Comparison of ENCODE assay signal across 8 mouse cellular contexts in the genomic region with DNA sequence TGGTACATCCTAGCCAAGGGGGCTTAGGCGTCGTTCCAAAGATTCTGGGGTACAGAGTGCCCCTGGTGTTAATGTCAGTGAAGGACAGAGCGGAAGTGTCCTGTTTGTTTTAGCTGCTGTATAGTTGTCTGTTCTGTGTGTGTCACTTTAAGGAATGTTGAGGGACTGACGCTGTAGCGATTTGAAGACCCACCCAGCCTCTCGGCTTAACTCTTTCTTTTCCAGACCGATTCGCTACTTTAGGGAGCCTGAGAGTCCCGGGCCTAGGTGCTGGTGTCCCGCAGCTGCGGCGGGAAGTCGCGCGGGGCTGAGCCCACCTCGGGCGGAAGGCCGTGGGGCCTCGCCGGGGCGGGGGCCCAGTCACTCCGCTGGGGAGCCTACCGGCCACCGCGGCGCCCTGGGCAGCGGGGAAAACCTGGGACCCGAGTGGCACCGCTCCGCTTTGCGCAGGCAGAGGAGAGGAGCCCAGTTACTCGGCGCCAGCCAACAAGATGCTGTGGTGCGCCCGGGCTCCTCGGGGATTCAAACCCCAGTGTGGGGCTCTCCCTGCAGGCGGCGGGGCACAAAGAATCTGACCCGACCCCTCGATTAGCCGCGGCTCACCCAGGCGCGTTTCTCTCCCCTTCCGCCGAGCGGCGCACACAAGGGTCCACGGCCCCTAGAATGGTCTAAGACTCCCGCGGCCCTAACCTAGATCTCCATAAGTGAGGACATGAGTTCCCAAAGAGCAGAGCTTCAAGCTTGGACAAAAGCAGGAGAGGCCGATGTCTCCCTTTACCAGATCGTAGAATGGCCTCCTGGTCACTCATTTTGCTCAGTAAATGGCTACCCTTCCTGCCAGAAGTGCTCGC. TPM values are rescaled to one million over a fixed set of nuclear protein-coding genes. Genes with fewer than 3 reads are reported as not detected.
A peak's percentile ranks its signal among the peaks of the same experiment; 100 is the strongest.
DNase-seq lines count a peak whose midpoint lies in the region; ATAC-seq lines count a peak whose summit lies in the region.

No protein-coding gene starts in this region.

- H3K4me1 ChIP-seq in embryonic facial prominence, embryonic 13.5 days = peaks cover 22% of the 10 kb centered on the region
- peaks cover 16% of the 10 kb centered on the region for H3K4me1 ChIP-seq in heart, embryonic 10.5 days
- peaks cover 4% of the 10 kb centered on the region for H3K4me1 ChIP-seq in kidney, embryonic 14.5 days (ENCODE audit: control insufficient read depth, insufficient read depth, low read length)
- peaks cover 22% of the 10 kb centered on the region for H3K4me1 ChIP-seq in limb, embryonic 15.5 days
- H3K4me1 ChIP-seq in midbrain, embryonic 16.5 days (ENCODE audit: control insufficient read depth, insufficient read depth, low read length) = peaks cover 19% of the 10 kb centered on the region

- WGBS in embryonic facial prominence, embryonic 13.5 days = under 1% methylated on average over 54 of the region's 54 CpGs
- WGBS in heart, embryonic 10.5 days = under 1% methylated on average over 54 of the region's 54 CpGs
- under 1% methylated on average over 54 of the region's 54 CpGs for WGBS in kidney, embryonic 14.5 days
- under 1% methylated on average over 51 of the region's 54 CpGs for WGBS in limb, embryonic 15.5 days
- under 1% methylated on average over 54 of the region's 54 CpGs for WGBS in midbrain, embryonic 16.5 days

- no peaks in the 10 kb centered on the region for H3K27me3 ChIP-seq in embryonic facial prominence, embryonic 13.5 days
- no peaks in the 10 kb centered on the region for H3K27me3 ChIP-seq in heart, embryonic 10.5 days (ENCODE audit: insufficient read depth, poor library complexity, severe bottlenecking)
- H3K27me3 ChIP-seq in kidney, embryonic 14.5 days (ENCODE audit: control insufficient read depth, insufficient read depth, low read length) = no peaks in the 10 kb centered on the region
- H3K27me3 ChIP-seq in limb, embryonic 15.5 days = no peaks in the 10 kb centered on the region
- H3K27me3 ChIP-seq in midbrain, embryonic 16.5 days (ENCODE audit: control insufficient read depth, insufficient read depth, low read depth, low read length) = no peaks in the 10 kb centered on the region

- ATAC-seq in embryonic facial prominence, embryonic 13.5 days (ENCODE audit: insufficient number of reproducible peaks, insufficient read depth, low FRiP score, low TSS enrichment, low read depth) = peak; percentile 73
- ATAC-seq in kidney, embryonic 14.5 days (ENCODE audit: low FRiP score, low TSS enrichment) = peak; percentile 85
- peak; percentile 75 for ATAC-seq in limb, embryonic 15.5 days (ENCODE audit: insufficient number of reproducible peaks, low FRiP score, low TSS enrichment, low read depth)
- peak; percentile 88 for ATAC-seq in midbrain, embryonic 16.5 days

- peak; percentile 91 for DNase-seq in 3T3-L1 (ENCODE audit: low read depth, low spot score)
- DNase-seq in adrenal gland, postnatal 25 days = peak; percentile 62
- peak; percentile 89 for DNase-seq in heart, embryonic 10.5 days (ENCODE audit: low spot score)
- DNase-seq in spleen, postnatal 10 days (ENCODE audit: low spot score in 2 of 2) = peak; percentile 57 to 70

- no peaks in the 10 kb centered on the region for H3K9me3 ChIP-seq in embryonic facial prominence, embryonic 13.5 days
- no peaks in the 10 kb centered on the region for H3K9me3 ChIP-seq in heart, embryonic 10.5 days
- no peaks in the 10 kb centered on the region for H3K9me3 ChIP-seq in kidney, embryonic 14.5 days (ENCODE audit: control insufficient read depth, low read length)
- no peaks in the 10 kb centered on the region for H3K9me3 ChIP-seq in limb, embryonic 15.5 days
- no peaks in the 10 kb centered on the region for H3K9me3 ChIP-seq in midbrain, embryonic 16.5 days (replicated peaks; ENCODE audit: control insufficient read depth, low read length, poor library complexity, severe bottlenecking)

- H3K36me3 ChIP-seq in embryonic facial prominence, embryonic 13.5 days = no peaks in the 10 kb centered on the region
- H3K36me3 ChIP-seq in heart, embryonic 10.5 days = no peaks in the 10 kb centered on the region
- H3K36me3 ChIP-seq in kidney, embryonic 14.5 days (ENCODE audit: control insufficient read depth, insufficient read depth, low read length) = no peaks in the 10 kb centered on the region
- H3K36me3 ChIP-seq in limb, embryonic 15.5 days = no peaks in the 10 kb centered on the region
- H3K36me3 ChIP-seq in midbrain, embryonic 16.5 days (ENCODE audit: control insufficient read depth, insufficient read depth, low read length) = no peaks in the 10 kb centered on the region

- peak overlapping the region; percentile 68 for H3K4me2 ChIP-seq in embryonic facial prominence, embryonic 13.5 days
- peak overlapping the region; percentile 71 for H3K4me2 ChIP-seq in kidney, embryonic 14.5 days (replicated peaks; ENCODE audit: low read depth, low read length)
- peak overlapping the region; percentile 58 for H3K4me2 ChIP-seq in limb, embryonic 15.5 days
- H3K4me2 ChIP-seq in midbrain, embryonic 16.5 days (ENCODE audit: low read length) = peak overlapping the region; percentile 74

- H3K9ac ChIP-seq in embryonic facial prominence, embryonic 13.5 days = peak overlapping the region; percentile 98
- peak overlapping the region; percentile 94 for H3K9ac ChIP-seq in kidney, embryonic 14.5 days (ENCODE audit: low read depth, low read length)
- H3K9ac ChIP-seq in limb, embryonic 15.5 days = peak overlapping the region; percentile 96
- peak overlapping the region; percentile 96 for H3K9ac ChIP-seq in midbrain, embryonic 16.5 days (ENCODE audit: low read depth, low read length)

- peak overlapping the region; percentile 81 for H3K4me3 ChIP-seq in embryonic facial prominence, embryonic 13.5 days
- H3K4me3 ChIP-seq in heart, embryonic 10.5 days = peak overlapping the region; percentile 82
- H3K4me3 ChIP-seq in kidney, embryonic 14.5 days (ENCODE audit: low read length) = peak overlapping the region; percentile 72
- peak overlapping the region; percentile 79 for H3K4me3 ChIP-seq in limb, embryonic 15.5 days
- peak overlapping the region; percentile 89 for H3K4me3 ChIP-seq in midbrain, embryonic 16.5 days (ENCODE audit: low read depth, low read length)

- H3K27ac ChIP-seq in embryonic facial prominence, embryonic 13.5 days = peak overlapping the region; percentile 98
- peak overlapping the region; percentile 98 for H3K27ac ChIP-seq in heart, embryonic 10.5 days
- peak overlapping the region; percentile 97 for H3K27ac ChIP-seq in kidney, embryonic 14.5 days (ENCODE audit: low read depth, low read length)
- H3K27ac ChIP-seq in limb, embryonic 15.5 days = peak overlapping the region; percentile 97
- peak overlapping the region; percentile 95 for H3K27ac ChIP-seq in midbrain, embryonic 16.5 days (ENCODE audit: low read length)

RNA-seq across cellular contexts. Expression of a gene that starts 3.0 kb away (rescaled TPM):
- total RNA-seq in adrenal gland, postnatal 25 days (2021) = 30.4 and 31.9 TPM in 2 replicates
- polyA plus RNA-seq in embryonic facial prominence, embryonic 13.5 days (2015; fragmentation: Nextera tagmentation; extraction: Ambion mirVana) = 4.3 and 5.0 TPM in 2 replicates
- 2.0 and 2.1 TPM in 2 replicates for polyA plus RNA-seq in heart, embryonic 10.5 days (2016; fragmentation: Nextera tagmentation; extraction: Ambion mirVana)
- polyA plus RNA-seq in kidney, embryonic 14.5 days (2014; fragmentation: Nextera tagmentation; extraction: Ambion mirVana) = 3.0 and 3.6 TPM in 2 replicates
- polyA plus RNA-seq in limb, embryonic 15.5 days (2015; fragmentation: Nextera tagmentation; extraction: Ambion mirVana) = 5.4 and 5.5 TPM in 2 replicates
- 2.9 and 3.2 TPM in 2 replicates for polyA plus RNA-seq in midbrain, embryonic 16.5 days (2015; fragmentation: Nextera tagmentation; extraction: Ambion mirVana)

RNA-seq across cellular contexts. Expression of a gene that starts 34.5 kb away (rescaled TPM):
- total RNA-seq in adrenal gland, postnatal 25 days (2021) = 10.0 and 10.7 TPM in 2 replicates
- polyA plus RNA-seq in embryonic facial prominence, embryonic 13.5 days (2015; fragmentation: Nextera tagmentation; extraction: Ambion mirVana) = 15.2 and 15.9 TPM in 2 replicates
- 15.6 and 19.0 TPM in 2 replicates for polyA plus RNA-seq in heart, embryonic 10.5 days (2016; fragmentation: Nextera tagmentation; extraction: Ambion mirVana)
- polyA plus RNA-seq in kidney, embryonic 14.5 days (2014; fragmentation: Nextera tagmentation; extraction: Ambion mirVana) = 22.8 and 24.3 TPM in 2 replicates
- polyA plus RNA-seq in limb, embryonic 15.5 days (2015; fragmentation: Nextera tagmentation; extraction: Ambion mirVana) = 19.9 and 22.3 TPM in 2 replicates
- 22.1 and 23.1 TPM in 2 replicates for polyA plus RNA-seq in midbrain, embryonic 16.5 days (2015; fragmentation: Nextera tagmentation; extraction: Ambion mirVana)

RNA-seq across cellular contexts. Expression of a gene that starts 43.5 kb away (rescaled TPM):
- 4.7 and 5.4 TPM in 2 replicates for total RNA-seq in adrenal gland, postnatal 25 days (2021)
- 9.5 and 10.5 TPM in 2 replicates for polyA plus RNA-seq in embryonic facial prominence, embryonic 13.5 days (2015; fragmentation: Nextera tagmentation; extraction: Ambion mirVana)
- 6.4 and 8.0 TPM in 2 replicates for polyA plus RNA-seq in heart, embryonic 10.5 days (2016; fragmentation: Nextera tagmentation; extraction: Ambion mirVana)
- 9.4 and 14.1 TPM in 2 replicates for polyA plus RNA-seq in kidney, embryonic 14.5 days (2014; fragmentation: Nextera tagmentation; extraction: Ambion mirVana)
- polyA plus RNA-seq in limb, embryonic 15.5 days (2015; fragmentation: Nextera tagmentation; extraction: Ambion mirVana) = 10.6 and 11.4 TPM in 2 replicates
- polyA plus RNA-seq in midbrain, embryonic 16.5 days (2015; fragmentation: Nextera tagmentation; extraction: Ambion mirVana) = 10.9 and 12.0 TPM in 2 replicates

Comparison
In these comparisons a context has a peak if more than half of its experiments do, and no peak if none do; other contexts are left out.
1. Peak in every context shown above with its lines: DNase-seq, ATAC-seq, H3K4me3 ChIP-seq and H3K27ac ChIP-seq.